Mouse (Mus musculus): ENCODE measurements around the gene Tmem265. TPM values are rescaled to one million over a fixed set of nuclear protein-coding genes. Genes with fewer than 3 reads are reported as not detected.

The Tmem265 gene
- polyA plus RNA-seq, 1 experiment from 2014 or later = 7.2 TPM

DNA sequence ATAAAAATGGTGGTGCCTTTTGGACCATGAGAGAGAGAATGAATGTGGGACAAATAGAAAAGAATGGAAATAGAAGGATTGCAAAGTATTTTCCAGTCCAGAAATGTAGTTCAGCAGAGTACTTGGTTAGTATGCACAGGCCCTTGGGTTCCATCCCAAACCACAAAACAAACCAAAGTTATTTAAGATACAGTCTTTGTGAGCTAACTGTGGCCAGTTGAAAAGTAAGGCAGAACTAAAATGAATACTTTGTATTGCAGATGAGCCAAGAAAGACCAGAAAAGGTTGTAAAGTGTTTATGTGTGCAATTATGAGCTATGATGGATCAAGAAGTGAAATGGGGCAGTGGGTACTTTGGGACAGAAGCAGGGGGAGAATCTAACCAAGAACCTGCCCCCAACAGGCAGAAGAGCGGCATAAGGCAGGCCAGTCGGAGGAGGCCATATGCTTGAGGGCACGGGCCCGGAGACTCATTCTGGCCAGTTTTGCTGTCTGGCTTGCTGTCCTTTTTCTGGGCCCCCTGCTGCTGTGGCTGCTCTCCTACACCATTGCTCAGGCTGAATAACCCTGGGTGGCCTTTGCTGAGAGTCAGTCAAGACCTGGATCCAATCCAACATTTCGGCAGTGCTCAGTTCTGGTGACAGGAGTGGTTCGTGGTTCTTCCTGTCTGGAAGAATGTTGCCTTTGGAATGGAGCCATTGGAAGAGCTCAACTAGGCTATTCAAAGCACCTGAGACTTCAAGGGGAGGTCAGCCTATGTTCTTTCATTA, 3.4 kb downstream of the Tmem265 start:
- WGBS = 92% methylated on average over 6 of the region's 6 CpGs
- no peak for DNase-seq (ENCODE audit: low spot score)
- H3K36me3 ChIP-seq = peaks cover 85% of the 10 kb centered on the region

DNA sequence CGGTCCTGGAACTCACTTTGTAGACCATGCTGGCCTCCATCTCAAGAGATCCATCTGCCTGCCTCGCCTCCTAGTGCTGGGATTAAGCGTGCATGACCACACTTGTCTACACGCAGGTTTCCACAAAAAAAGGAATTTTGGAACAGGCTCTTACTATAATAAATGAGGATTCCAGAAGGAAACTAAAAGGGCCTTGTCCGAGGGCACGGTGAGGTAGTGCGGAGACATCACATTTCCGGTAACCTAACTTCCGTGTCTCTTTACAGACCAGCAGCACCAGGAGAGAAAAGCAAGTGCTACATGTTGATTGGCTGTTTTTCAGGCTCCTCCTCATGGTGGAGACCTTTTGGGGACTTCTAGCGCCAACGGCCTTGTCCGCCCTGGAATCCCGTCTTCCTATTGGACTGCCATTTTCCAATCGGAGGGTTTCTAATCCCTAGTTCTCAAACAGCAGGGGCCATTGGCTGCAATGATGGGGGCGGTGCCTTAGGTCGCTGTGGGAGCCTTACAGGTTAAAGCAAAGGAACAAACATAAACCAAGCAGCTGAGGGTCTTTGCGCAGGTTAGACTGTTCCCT, 11.8 kb downstream of the Tmem265 start, which contains the start of gene Phkg2:
Gene Phkg2 (plus strand): TSS at position 446 of the 577 bp plus-strand sequence.
- Histone ChIP-seq H3K4me3 (peak within 1 kb of the TSS; percentile 93), H3K9me3 (replicated peaks) (no peaks in the 10 kb centered on the region), H3K4me1 (peaks cover 30% of the 10 kb centered on the region), H3K36me3 (peaks cover 29% of the 10 kb centered on the region), H3K27ac (replicated peaks) (peak within 1 kb of the TSS; percentile 92), H3K27me3 (ENCODE audit: low read depth, poor library complexity, severe bottlenecking) (no peaks in the 10 kb centered on the region)
- WGBS = under 1% methylated on average over 17 of the region's 17 CpGs
- DNase-seq (ENCODE audit: low spot score) = peak; percentile 92

More for the DNA sequence above, 3.4 kb downstream of the Tmem265 start:
- Histone ChIP-seq H3K27ac (replicated peaks) (no peak overlapping the region), H3K27me3 (ENCODE audit: low read depth, poor library complexity, severe bottlenecking) (no peaks in the 10 kb centered on the region), H3K4me3 (no peak overlapping the region), H3K9me3 (replicated peaks) (no peaks in the 10 kb centered on the region), H3K4me1 (no peaks in the 10 kb centered on the region)

DNA sequence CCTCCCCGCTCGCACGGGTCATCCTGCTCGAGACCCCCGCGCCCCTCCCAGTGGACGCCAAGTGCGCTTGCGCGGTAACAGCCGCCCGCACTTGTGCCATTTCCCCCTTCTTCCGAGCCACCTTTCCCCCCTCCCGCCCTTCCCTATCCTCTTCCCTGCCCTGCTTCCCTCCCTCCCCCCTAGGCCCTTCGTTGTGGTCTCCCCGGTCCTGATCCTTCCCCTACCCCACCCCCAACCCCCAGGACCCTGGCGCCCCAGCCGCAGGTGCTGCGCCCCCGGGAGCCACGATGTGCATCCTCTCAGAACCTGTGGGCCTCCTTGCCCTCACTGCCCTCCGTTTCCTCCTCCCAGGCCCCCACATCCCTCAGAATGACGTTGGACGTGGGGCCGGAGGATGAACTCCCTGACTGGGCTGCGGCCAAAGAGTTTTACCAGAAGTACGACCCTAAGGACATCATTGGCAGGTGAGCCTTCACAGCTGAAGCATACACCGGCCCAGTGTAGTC, 12.4 kb downstream of the Tmem265 start:
- WGBS = 1% methylated on average over 28 of the region's 28 CpGs
- Histone ChIP-seq H3K36me3 (peaks cover 34% of the 10 kb centered on the region), H3K27me3 (ENCODE audit: low read depth, poor library complexity, severe bottlenecking) (no peaks in the 10 kb centered on the region), H3K27ac (replicated peaks) (peak overlapping the region; percentile 92), H3K4me3 (peak overlapping the region; percentile 93), H3K9me3 (replicated peaks) (no peaks in the 10 kb centered on the region), H3K4me1 (peaks cover 30% of the 10 kb centered on the region)
- no peak for DNase-seq (ENCODE audit: low spot score)

GRCm38 (mm10) chr7:127574115-127574514, 12.9 kb downstream of the Tmem265 start:
- WGBS = 31% methylated on average over 7 of the region's 7 CpGs
- Histone ChIP-seq H3K4me3 (peak overlapping the region; percentile 93), H3K27ac (replicated peaks) (peak overlapping the region; percentile 92; the same call in 1 of the 2 replicates), H3K27me3 (ENCODE audit: low read depth, poor library complexity, severe bottlenecking) (no peaks in the 10 kb centered on the region), H3K4me1 (peaks cover 30% of the 10 kb centered on the region), H3K36me3 (peaks cover 33% of the 10 kb centered on the region), H3K9me3 (replicated peaks) (no peaks in the 10 kb centered on the region)
- DNase-seq (ENCODE audit: low spot score) = no peak

DNA sequence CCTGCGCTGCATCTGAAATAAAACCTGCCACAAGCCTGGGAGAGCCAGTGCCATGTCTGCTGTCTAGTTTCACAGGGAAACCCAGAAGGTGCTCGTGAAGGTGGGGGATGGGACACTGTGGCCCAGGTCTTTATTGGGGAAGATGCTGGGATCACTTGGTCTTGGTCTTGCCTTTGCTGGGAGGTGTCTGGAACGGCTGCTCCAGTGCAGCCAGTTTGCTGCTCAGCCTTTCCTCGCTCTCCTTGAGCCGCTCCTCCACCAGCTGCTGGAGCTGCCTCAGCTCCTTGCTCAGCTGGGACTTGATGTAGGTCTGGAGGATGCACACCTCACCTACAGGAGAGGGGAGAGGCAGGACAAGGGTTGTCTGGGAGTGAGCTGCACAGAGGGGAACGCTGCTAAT, 22.1 kb downstream of the Tmem265 start:
- H3K27me3 ChIP-seq (ENCODE audit: low read depth, poor library complexity, severe bottlenecking) = no peaks in the 10 kb centered on the region
- no peaks in the 10 kb centered on the region for H3K9me3 ChIP-seq (replicated peaks)
- no peak for DNase-seq (ENCODE audit: low spot score)
- H3K27ac ChIP-seq (replicated peaks) = no peak overlapping the region
- peaks cover 15% of the 10 kb centered on the region for H3K4me1 ChIP-seq
- peaks cover 73% of the 10 kb centered on the region for H3K36me3 ChIP-seq
- 95% methylated on average over 6 of the region's 6 CpGs for WGBS
- no peak overlapping the region; the same call in 1 of the 2 replicates for H3K4me3 ChIP-seq

DNA sequence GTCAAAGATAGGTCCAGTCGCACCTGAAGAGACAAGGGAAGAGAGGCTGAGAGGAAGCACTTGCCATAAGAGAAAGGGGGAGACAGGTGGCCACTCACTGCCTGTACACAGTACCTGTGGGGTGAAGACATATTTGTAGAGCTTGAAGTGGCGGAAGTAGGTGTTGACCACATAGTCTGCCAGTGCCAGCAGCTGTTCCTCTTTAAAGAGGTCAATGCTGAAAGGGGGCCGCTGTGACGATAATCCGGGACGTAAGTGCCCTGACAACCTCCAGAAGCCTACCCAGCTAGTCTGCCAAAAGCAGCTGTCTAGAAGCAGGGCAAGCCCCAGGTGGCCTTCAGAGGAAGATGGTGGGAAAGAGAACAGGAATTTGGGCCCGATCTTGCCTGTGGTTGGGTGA, 23.8 kb downstream of the Tmem265 start:
- H3K27me3 ChIP-seq (ENCODE audit: low read depth, poor library complexity, severe bottlenecking) = no peaks in the 10 kb centered on the region
- no peaks in the 10 kb centered on the region for H3K9me3 ChIP-seq (replicated peaks)
- no peak overlapping the region for H3K27ac ChIP-seq (replicated peaks)
- H3K4me1 ChIP-seq = peaks cover 24% of the 10 kb centered on the region
- peaks cover 63% of the 10 kb centered on the region for H3K36me3 ChIP-seq
- no peak overlapping the region for H3K4me3 ChIP-seq
- 89% methylated on average over 7 of the region's 7 CpGs for WGBS
- no peak for DNase-seq (ENCODE audit: low spot score)

DNA sequence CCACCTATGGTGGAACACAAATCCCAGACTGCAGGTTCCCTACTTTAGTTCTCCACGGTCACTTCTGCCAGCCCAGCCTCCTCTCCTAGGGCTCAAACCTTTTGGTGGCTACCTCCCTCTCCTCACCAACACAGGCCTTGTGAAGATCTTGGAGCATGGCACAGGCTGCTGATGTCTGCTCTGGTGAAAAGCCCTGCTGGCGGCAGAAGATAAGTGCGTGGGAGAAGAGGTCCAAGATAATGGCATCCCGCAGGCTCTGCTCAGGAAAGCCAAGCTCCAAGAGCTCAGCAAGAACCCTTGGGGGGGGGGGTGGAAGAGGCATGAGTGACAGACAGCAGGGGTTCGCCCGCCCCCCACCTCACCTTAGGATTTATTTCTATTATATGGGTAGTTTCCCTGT, 25.0 kb downstream of the Tmem265 start:
- Histone ChIP-seq H3K4me3 (no peak overlapping the region), H3K36me3 (peaks cover 63% of the 10 kb centered on the region), H3K4me1 (peaks cover 24% of the 10 kb centered on the region), H3K9me3 (replicated peaks) (no peaks in the 10 kb centered on the region), H3K27me3 (ENCODE audit: low read depth, poor library complexity, severe bottlenecking) (no peaks in the 10 kb centered on the region), H3K27ac (replicated peaks) (no peak overlapping the region)
- no peak for DNase-seq (ENCODE audit: low spot score)
- 95% methylated on average over 6 of the region's 6 CpGs for WGBS

DNA sequence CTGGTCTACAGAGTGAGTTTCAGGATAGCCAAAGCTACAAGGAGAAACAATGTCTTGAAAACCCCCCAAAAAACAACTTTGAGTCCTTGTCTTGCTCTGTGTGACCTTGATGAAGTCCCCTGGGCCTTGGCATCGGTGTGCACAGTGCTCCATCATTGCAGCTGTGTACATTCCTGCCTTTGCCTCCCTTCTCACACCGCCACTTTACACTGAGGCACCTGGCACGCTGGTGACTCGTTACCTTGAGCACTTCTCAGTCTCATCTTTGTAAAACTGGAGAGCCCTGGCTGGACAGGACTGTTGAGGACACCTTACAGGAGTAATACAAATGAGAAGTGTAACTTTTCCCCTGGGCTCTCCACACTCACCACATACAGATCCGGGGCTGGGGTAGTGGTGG, 26.0 kb downstream of the Tmem265 start:
- Histone ChIP-seq H3K4me1 (peaks cover 24% of the 10 kb centered on the region), H3K27me3 (ENCODE audit: low read depth, poor library complexity, severe bottlenecking) (no peaks in the 10 kb centered on the region), H3K27ac (replicated peaks) (peak overlapping the region; percentile 83), H3K36me3 (peaks cover 63% of the 10 kb centered on the region), H3K9me3 (replicated peaks) (no peaks in the 10 kb centered on the region), H3K4me3 (peak overlapping the region; percentile 86)
- WGBS = 78% methylated on average over 5 of the region's 5 CpGs
- DNase-seq (ENCODE audit: low spot score) = no peak

DNA sequence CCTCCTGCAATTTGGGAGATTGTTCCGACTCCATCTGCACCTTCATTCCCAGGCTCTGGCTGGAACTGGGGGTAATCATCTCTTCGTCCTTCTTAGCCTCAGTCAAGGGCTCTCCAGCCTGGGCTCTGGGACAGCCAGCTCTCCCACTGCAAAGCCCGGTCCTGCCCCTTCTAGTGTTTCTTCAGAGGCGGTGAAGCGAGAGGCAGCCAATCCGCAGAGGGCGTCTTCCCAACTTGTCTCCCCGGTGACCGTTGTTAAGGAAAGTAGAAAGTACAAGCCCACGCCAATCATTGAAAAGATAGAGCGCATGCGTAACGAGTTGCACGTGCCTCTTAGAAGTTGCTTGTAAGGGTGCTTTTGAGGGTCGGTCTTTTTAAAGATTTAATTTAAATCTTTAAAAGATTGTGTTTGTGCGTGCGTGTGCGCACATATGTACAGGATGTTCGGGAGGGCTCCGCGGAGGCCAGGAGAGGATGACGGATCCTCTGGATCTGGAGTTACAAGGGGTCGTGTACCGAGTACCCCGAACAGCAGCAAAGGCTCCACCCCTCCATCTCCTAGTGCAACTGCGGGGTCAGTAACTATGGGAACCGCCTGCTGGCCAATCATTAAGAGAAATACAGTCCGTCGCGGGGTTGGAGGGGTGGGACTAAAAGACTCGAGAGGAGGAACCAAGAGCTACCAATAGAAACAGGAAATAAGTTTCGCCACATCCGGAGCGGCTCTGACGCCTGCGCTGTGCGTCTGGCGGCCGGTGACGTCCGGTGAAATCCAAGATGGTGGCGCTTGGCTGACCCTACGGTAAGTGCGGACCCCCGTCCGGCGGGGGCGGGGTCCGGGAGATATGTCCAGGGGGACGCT, 27.1 kb downstream of the Tmem265 start, which contains the start of the genes Ccdc189 and Rnf40:
Gene Ccdc189 (minus strand): TSS at position 585 of the 861 bp plus-strand sequence.
Gene Rnf40 (plus strand): TSS at position 757 of the 861 bp plus-strand sequence.
- Histone ChIP-seq H3K27me3 (ENCODE audit: low read depth, poor library complexity, severe bottlenecking) (no peaks in the 10 kb centered on the region), H3K4me3 (peak within 1 kb of the TSS; percentile 86), H3K27ac (replicated peaks) (peak within 1 kb of the TSS; percentile 83), H3K9me3 (replicated peaks) (no peaks in the 10 kb centered on the region), H3K36me3 (peaks cover 63% of the 10 kb centered on the region), H3K4me1 (peaks cover 24% of the 10 kb centered on the region)
- under 1% methylated on average over 50 of the region's 50 CpGs for WGBS
- peak; percentile 97 for DNase-seq (ENCODE audit: low spot score)

GRCm38 (mm10) chr7:127588901-127589300, 27.7 kb downstream of the Tmem265 start:
- 6% methylated on average over 29 of the region's 29 CpGs for WGBS
- Histone ChIP-seq H3K4me1 (peaks cover 24% of the 10 kb centered on the region), H3K9me3 (replicated peaks) (no peaks in the 10 kb centered on the region), H3K4me3 (peak overlapping the region; percentile 86), H3K27me3 (ENCODE audit: low read depth, poor library complexity, severe bottlenecking) (no peaks in the 10 kb centered on the region), H3K36me3 (peaks cover 63% of the 10 kb centered on the region), H3K27ac (replicated peaks) (peak overlapping the region; percentile 83)
- DNase-seq (ENCODE audit: low spot score) = no peak

- H3K27ac ChIP-seq (replicated peaks) = 0 out of 2 replicates have a peak overlapping the region, but pooled peaks have one; percentile 83
- peaks cover 24% of the 10 kb centered on the region for H3K4me1 ChIP-seq
- 96% methylated on average over 9 of the region's 9 CpGs for WGBS
- no peaks in the 10 kb centered on the region for H3K9me3 ChIP-seq (replicated peaks)
- peaks cover 63% of the 10 kb centered on the region for H3K36me3 ChIP-seq
- H3K27me3 ChIP-seq (ENCODE audit: low read depth, poor library complexity, severe bottlenecking) = no peaks in the 10 kb centered on the region
- peak overlapping the region; percentile 86 for H3K4me3 ChIP-seq
- DNase-seq (ENCODE audit: low spot score) = no peak
Observed at GRCm38 (mm10) chr7:127589637-127590036, 28.4 kb downstream of the Tmem265 start.

- Histone ChIP-seq H3K36me3 (peaks cover 67% of the 10 kb centered on the region), H3K27me3 (ENCODE audit: low read depth, poor library complexity, severe bottlenecking) (no peaks in the 10 kb centered on the region), H3K9me3 (replicated peaks) (no peaks in the 10 kb centered on the region), H3K4me3 (no peak overlapping the region), H3K27ac (replicated peaks) (no peak overlapping the region), H3K4me1 (peaks cover 24% of the 10 kb centered on the region)
- WGBS = 93% methylated on average over 10 of the region's 10 CpGs
- no peak for DNase-seq (ENCODE audit: low spot score)
Observed at GRCm38 (mm10) chr7:127591108-127591507, 29.9 kb downstream of the Tmem265 start.
